Mouse (Mus musculus) heart, postnatal 0 days (tissue): ENCODE measurements around the gene Myof.

Experiments used
- CTCF ChIP-seq: IDR thresholded peaks from 2 replicates; pipeline ENCODE4 v1.5.1; 2016; ENCODE audit warnings: antibody characterized with exemption, control low read depth, low read depth
- EP300 ChIP-seq: IDR thresholded peaks from 2 replicates; pipeline ENCODE4 v1.6.1; 2016; ENCODE audit warnings: antibody characterized with exemption, low read depth

DNA sequence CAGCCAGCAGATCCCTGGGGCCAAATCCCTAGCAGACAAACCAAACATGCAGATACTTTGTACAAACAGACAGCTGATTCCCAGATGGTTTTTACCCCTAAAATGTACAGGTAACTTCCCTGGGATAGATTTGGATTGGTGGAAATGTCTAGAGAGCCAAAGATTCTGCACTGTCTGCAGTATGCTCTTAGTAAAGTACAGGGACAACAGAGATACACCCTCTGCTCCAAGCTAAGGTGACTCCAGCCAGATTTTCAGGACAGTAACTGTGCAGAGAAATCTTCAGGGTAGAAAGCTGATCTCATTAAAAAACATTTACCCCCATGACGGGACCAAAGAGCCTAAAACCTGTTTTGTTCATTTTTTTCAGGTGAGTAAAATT lies 27.5 kb downstream of the Myof start:
- TF ChIP-seq EP300 = no peak
- no peak for TF ChIP-seq CTCF
